Mouse (Mus musculus) ZHBTc4 (cell line): ENCODE measurements at regions not wholly inside any gene's neighbourhood (a gene's known extent, or its start where the extent isn't known, plus 50 kb on each side); places are given as distances from the start of the nearest gene placed in this dataset.
A peak's percentile ranks its signal among the peaks of the same experiment; 100 is the strongest.

ENCODE experiments used
- DNase-seq: peaks from one replicate; pipeline ENCODE4 v3.0.0-alpha.2; 2011; ENCODE audit warnings: low read depth, low spot score

GRCm38 (mm10) chr10:21446641-21447040 is 69.5 kb downstream of the Aldh8a1 start:
- peak; percentile 16 for DNase-seq

GRCm38 (mm10) chr10:21448132-21448531 is 71.0 kb downstream of the Aldh8a1 start:
- no peak for DNase-seq

- DNase-seq: no peak
Measured at GRCm38 (mm10) chr10:21448942-21449341, 71.9 kb downstream of the Aldh8a1 start.

GRCm38 (mm10) chr10:21452611-21453010 is 75.5 kb downstream of the Aldh8a1 start:
- no peak for DNase-seq

- DNase-seq: no peak
Measured at GRCm38 (mm10) chr10:21453527-21453926, 76.4 kb downstream of the Aldh8a1 start.

GRCm38 (mm10) chr10:21454153-21454552 is 77.1 kb downstream of the Aldh8a1 start:
- no peak for DNase-seq

GRCm38 (mm10) chr10:21454757-21455156 is 77.7 kb downstream of the Aldh8a1 start:
- DNase-seq: peak; percentile 24

GRCm38 (mm10) chr10:21455863-21456262 is 78.8 kb downstream of the Aldh8a1 start:
- no peak for DNase-seq

- no peak for DNase-seq
Measured at GRCm38 (mm10) chr10:21456359-21456758, 79.3 kb downstream of the Aldh8a1 start.

GRCm38 (mm10) chr10:21456991-21457390 is 79.9 kb downstream of the Aldh8a1 start:
- DNase-seq: no peak

GRCm38 (mm10) chr10:21458608-21459007 is 81.5 kb downstream of the Aldh8a1 start:
- DNase-seq: peak; percentile 31

GRCm38 (mm10) chr10:21460062-21460461 is 83.0 kb downstream of the Aldh8a1 start:
- DNase-seq: no peak

GRCm38 (mm10) chr10:21462915-21463314 is 85.8 kb downstream of the Aldh8a1 start:
- no peak for DNase-seq

- DNase-seq: peak; percentile 89
Measured at GRCm38 (mm10) chr10:21465362-21465761, 88.3 kb downstream of the Aldh8a1 start.

GRCm38 (mm10) chr10:21465806-21466377 is 88.8 kb downstream of the Aldh8a1 start:
- no peak for DNase-seq

- no peak for DNase-seq
Measured at GRCm38 (mm10) chr10:21467425-21468085, 90.5 kb downstream of the Aldh8a1 start.

- DNase-seq: no peak
Measured at GRCm38 (mm10) chr10:21468421-21468820, 91.3 kb downstream of the Aldh8a1 start.

- DNase-seq: no peak
Measured at GRCm38 (mm10) chr10:21469961-21470360, 92.9 kb downstream of the Aldh8a1 start.

- no peak for DNase-seq
Measured at GRCm38 (mm10) chr10:21470589-21470988, 93.5 kb downstream of the Aldh8a1 start.

- no peak for DNase-seq
Measured at GRCm38 (mm10) chr10:21474242-21474641, 97.2 kb downstream of the Aldh8a1 start.

GRCm38 (mm10) chr10:21478004-21478403 is 100.9 kb downstream of the Aldh8a1 start:
- DNase-seq: no peak

- DNase-seq: no peak
Measured at GRCm38 (mm10) chr10:21479403-21479802, 102.3 kb downstream of the Aldh8a1 start.

- no peak for DNase-seq
Measured at GRCm38 (mm10) chr10:21481255-21481654, 104.2 kb downstream of the Aldh8a1 start.
